Mouse (Mus musculus) hindbrain, postnatal 0 days (tissue): Measurements from ENCODE around the gene Podnl1. TPM values are rescaled to one million over a fixed set of nuclear protein-coding genes. Genes with fewer than 3 reads are reported as not detected.
A peak's percentile ranks its signal among the peaks of the same experiment; 100 is the strongest.

ENCODE experiments used
- ATAC-seq: fragments of 200-750 bp; cut with Nextera tagmentation; 2 replicates; pipeline ENCODE4 v1.8.0; 2017; ENCODE audit warnings: mild to moderate bottlenecking, moderate TSS enrichment, moderate library complexity
- DNase-seq: peaks from one replicate; pipeline ENCODE4 v3.0.0-alpha.2; 2015; ENCODE audit warnings: low spot score
- H3K27ac ChIP-seq: fragments of 300-500 bp; sonication (generic); 2 replicates; pipeline ENCODE4 v1.5.1; 2014; ENCODE audit warnings: mild to moderate bottlenecking
- H3K27me3 ChIP-seq: fragments of 300-500 bp; sonication (generic); 2 replicates; pipeline ENCODE4 v1.6.1; 2014; ENCODE audit warnings: low read length, mixed read lengths; ENCODE audit not compliant: insufficient read depth
- H3K36me3 ChIP-seq: fragments of 300-500 bp; sonication (generic); 2 replicates; pipeline ENCODE4 v1.6.1; 2014; ENCODE audit warnings: low read length, mixed read lengths; ENCODE audit not compliant: insufficient read depth
- H3K4me1 ChIP-seq: fragments of 300-500 bp; sonication (generic); 2 replicates; pipeline ENCODE4 v1.6.1; 2014; ENCODE audit warnings: antibody characterized with exemption, low read length, mixed read lengths; ENCODE audit not compliant: insufficient read depth
- H3K4me2 ChIP-seq: fragments of 300-500 bp; sonication (generic); 2 replicates; pipeline ENCODE4 v1.6.1; 2014; ENCODE audit warnings: low read depth, mild to moderate bottlenecking, low read length, moderate library complexity, mixed read lengths
- H3K4me3 ChIP-seq: fragments of 300-500 bp; sonication (generic); 2 replicates; pipeline ENCODE4 v1.5.1; 2014; ENCODE audit warnings: low read length
- H3K9ac ChIP-seq: fragments of 300-500 bp; sonication (generic); replicated peaks from 2 replicates; pipeline ENCODE4 v1.6.1; 2014; ENCODE audit warnings: mild to moderate bottlenecking, low read length, moderate library complexity, mixed read lengths
- H3K9me3 ChIP-seq: fragments of 300-500 bp; sonication (generic); 2 replicates; pipeline ENCODE4 v1.6.1; 2016; ENCODE audit warnings: low read length, mixed read lengths
- CTCF ChIP-seq: IDR thresholded peaks from 2 replicates; pipeline ENCODE4 v1.5.1; 2016; ENCODE audit warnings: antibody characterized with exemption, control low read depth, low read depth
- WGBS: fragments of 180-500 bp; shearing (Covaris S2); extraction: QIAGEN DNeasy Blood & Tissue Kit; methylation state at CpG from one replicate; pipeline ENCODE4 v1.1.7; 2014; 5-methylcytosine and 5-hydroxymethylcytosine counted together
- polyA plus RNA-seq: library from polyadenylated mRNA; unstranded; fragments of >200 nt; fragmentation: Nextera tagmentation; extraction: Ambion mirVana; gene quantifications from 2 replicates; pipeline ENCODE4 v1.2.1, GENCODE M21; 2015
- total RNA-seq: library from RNA; depleted of rRNA; stranded (reverse); fragments of >200 nt; gene quantifications from 2 replicates; pipeline ENCODE4 v1.2.3, GENCODE M21; 2014; rRNA removed

Podnl1 gene
- 0.72 TPM in 1 of 2 replicates, not detected in the other for total RNA-seq
- 0.41 and 0.68 TPM in 2 replicates for polyA plus RNA-seq

DNA sequence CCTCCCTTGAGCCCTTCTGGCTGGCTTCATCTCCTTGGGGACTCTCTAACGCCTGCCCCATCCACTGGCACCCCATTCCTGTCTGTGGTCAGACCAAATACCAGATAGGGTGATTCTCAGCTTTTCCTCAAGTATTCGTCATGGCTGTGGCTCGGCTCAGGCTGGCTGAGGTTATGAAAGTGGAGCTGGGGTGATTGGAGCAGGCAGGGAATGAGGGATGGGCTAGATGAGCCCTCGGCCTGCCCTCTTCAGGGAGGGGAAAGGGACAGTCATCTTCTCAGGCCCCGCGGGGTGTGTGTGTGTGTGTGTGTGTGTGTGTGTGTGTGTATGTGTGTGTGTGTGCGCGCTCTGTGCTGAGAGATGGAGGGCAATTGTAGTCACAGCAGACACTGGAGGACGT, at the start of gene Podnl1:
Gene Podnl1 (plus strand): TSS at position 334 of the 400 bp plus-strand sequence.
- ATAC-seq: peak; percentile 38; the same call in 1 of the 2 replicates

GRCm38 (mm10) chr8:84076412-84076811, 49.4 kb upstream of the Podnl1 start:
- Histone ChIP-seq H3K27ac (no peak overlapping the region), H3K9ac (no peak overlapping the region), H3K36me3 (peaks cover 19% of the 10 kb centered on the region), H3K4me2 (no peak overlapping the region), H3K9me3 (no peaks in the 10 kb centered on the region), H3K4me1 (0 out of 2 replicates have a peak, but pooled peaks cover 9% of the 10 kb centered on the region), H3K27me3 (no peaks in the 10 kb centered on the region), H3K4me3 (no peak overlapping the region)
- DNase-seq (no peak), ATAC-seq (no peak)
- no peak for TF ChIP-seq CTCF
- 96% methylated on average over 1 of the region's 1 CpGs for whole genome bisulfite sequencing

More for the DNA sequence above, at the start of gene Podnl1:
- Histone ChIP-seq H3K27me3 (no peaks in the 10 kb centered on the region), H3K27ac (no peak within 1 kb of the TSS), H3K9me3 (no peaks in the 10 kb centered on the region), H3K9ac (no peak within 1 kb of the TSS), H3K4me3 (no peak within 1 kb of the TSS), H3K4me2 (no peak within 1 kb of the TSS), H3K4me1 (0 out of 2 replicates have a peak, but pooled peaks cover 3% of the 10 kb centered on the region), H3K36me3 (no peaks in the 10 kb centered on the region)
- 52% methylated on average over 9 of the region's 9 CpGs for WGBS
- TF ChIP-seq CTCF: no peak
- DNase-seq: no peak

DNA sequence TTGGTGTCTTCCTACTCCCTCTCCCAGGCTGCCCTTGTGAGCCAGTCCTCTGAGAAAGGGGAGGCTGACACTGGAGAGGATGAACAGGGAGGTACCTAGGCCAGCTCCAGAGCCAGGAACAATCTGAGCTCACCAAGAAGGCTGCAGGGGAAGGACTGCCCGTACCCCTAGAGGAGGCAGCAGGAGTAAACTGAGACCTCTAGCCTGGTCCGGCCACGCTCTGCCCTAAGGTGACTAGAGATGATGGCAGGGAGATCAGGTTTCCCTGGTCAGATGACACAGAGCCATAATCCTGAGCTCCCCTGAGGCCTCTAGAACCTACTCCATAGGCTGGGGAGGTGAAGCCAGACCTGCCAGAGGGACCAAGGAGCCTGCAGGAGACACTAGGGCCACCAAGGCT, 48.9 kb upstream of the Podnl1 start:
- H3K36me3 ChIP-seq: peaks cover 20% of the 10 kb centered on the region
- DNase-seq (no peak), ATAC-seq (no peak)
- H3K4me1 ChIP-seq: 0 out of 2 replicates have a peak, but pooled peaks cover 7% of the 10 kb centered on the region
- WGBS: 91% methylated on average over 3 of the region's 3 CpGs
- no peak overlapping the region for H3K4me2 ChIP-seq
- no peak overlapping the region for H3K27ac ChIP-seq
- H3K9me3 ChIP-seq: no peaks in the 10 kb centered on the region
- H3K27me3 ChIP-seq: no peaks in the 10 kb centered on the region
- H3K9ac ChIP-seq: no peak overlapping the region
- TF ChIP-seq CTCF: no peak
- no peak overlapping the region for H3K4me3 ChIP-seq

- peaks cover 24% of the 10 kb centered on the region for H3K36me3 ChIP-seq
These were observed 46.6 kb upstream of the Podnl1 start for GRCm38 (mm10) chr8:84079206-84079605.

DNA sequence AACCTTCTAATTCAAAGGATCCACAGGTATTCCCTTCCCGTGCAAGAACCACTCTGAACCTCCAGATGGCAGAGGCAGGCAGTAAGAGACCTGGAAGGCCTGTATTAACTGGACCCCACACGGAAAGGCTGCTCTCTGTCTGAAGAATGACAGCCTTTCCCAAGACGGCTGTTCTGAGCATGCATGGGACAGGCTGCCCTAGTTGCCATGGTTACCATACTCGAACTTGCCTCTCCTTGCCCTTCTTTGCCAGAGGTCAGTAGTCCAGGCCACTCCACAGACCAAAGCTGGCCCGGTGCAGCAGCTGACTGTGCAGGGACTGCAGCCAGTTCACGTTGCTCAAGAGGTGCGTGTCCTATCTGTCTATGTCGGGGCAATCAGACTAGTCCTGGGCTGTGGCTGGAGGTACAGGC, 42.0 kb upstream of the Podnl1 start:
- H3K9me3 ChIP-seq: no peaks in the 10 kb centered on the region
- H3K36me3 ChIP-seq: peaks cover 36% of the 10 kb centered on the region
- H3K9ac ChIP-seq: no peak overlapping the region
- peak; percentile 67 for TF ChIP-seq CTCF
- 23% methylated on average over 8 of the region's 8 CpGs for WGBS
- H3K4me1 ChIP-seq: no peaks in the 10 kb centered on the region
- H3K27ac ChIP-seq: no peak overlapping the region
- DNase-seq (peak; percentile 59), ATAC-seq (peak; percentile 70)
- no peaks in the 10 kb centered on the region for H3K27me3 ChIP-seq
- H3K4me3 ChIP-seq: no peak overlapping the region
- no peak overlapping the region for H3K4me2 ChIP-seq

More at GRCm38 (mm10) chr8:84079206-84079605, 46.6 kb upstream of the Podnl1 start:
- Histone ChIP-seq H3K9ac (no peak overlapping the region), H3K4me1 (no peaks in the 10 kb centered on the region), H3K27me3 (no peaks in the 10 kb centered on the region), H3K4me3 (no peak overlapping the region), H3K9me3 (no peaks in the 10 kb centered on the region), H3K4me2 (no peak overlapping the region), H3K27ac (no peak overlapping the region)
- ATAC-seq: no peak
- 91% methylated on average over 5 of the region's 5 CpGs for WGBS
- TF ChIP-seq CTCF: no peak
- DNase-seq: no peak

DNA sequence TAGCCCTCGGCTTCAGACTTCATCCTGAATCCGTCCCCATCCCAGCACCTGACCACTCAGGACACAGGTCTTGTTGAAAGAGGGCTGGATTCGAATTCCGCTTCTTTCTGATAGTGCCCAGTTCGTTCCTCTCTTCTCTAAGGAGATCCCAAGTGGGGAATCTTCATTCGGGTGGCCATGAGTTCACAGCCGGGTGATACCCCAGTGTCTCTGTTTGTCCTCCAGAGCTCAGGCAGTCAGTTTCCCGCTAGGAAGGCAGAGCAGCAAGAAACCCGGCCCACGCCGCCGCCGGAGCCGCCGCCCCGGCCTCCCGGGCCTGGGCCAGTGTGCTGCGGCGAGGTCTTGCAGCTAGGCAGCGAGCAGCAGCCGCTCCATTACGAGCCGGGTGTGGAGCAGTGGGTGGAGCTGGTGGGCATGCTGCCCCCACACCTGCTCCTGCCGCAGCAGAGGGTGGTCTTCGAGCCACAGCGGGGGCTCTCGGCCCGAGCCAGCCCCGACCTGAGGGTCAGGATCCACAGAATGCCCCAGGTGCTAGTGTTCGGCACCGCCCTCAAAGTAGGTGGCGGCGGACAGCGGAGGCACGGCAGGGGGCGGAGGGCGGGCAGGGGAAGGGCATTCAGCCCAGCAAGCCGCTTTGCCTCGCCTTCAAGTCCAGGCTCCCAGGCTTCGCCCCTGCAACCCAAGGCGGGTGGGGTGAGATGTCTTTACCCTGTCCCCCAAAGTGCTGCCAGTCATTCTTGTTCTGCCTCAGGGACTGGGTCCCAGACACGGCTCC, 41.3 kb upstream of the Podnl1 start:
- no peak for DNase-seq
- Histone ChIP-seq H3K9ac (no peak overlapping the region), H3K4me2 (0 out of 2 replicates have a peak overlapping the region, but pooled peaks have one; percentile 10), H3K4me1 (no peaks in the 10 kb centered on the region), H3K9me3 (no peaks in the 10 kb centered on the region), H3K27ac (no peak overlapping the region), H3K36me3 (peaks cover 40% of the 10 kb centered on the region), H3K4me3 (no peak overlapping the region), H3K27me3 (no peaks in the 10 kb centered on the region)
- 41% methylated on average over 42 of the region's 42 CpGs for WGBS
- ATAC-seq: no peak
- TF ChIP-seq CTCF: no peak

- H3K4me3 ChIP-seq: no peak overlapping the region
- H3K9ac ChIP-seq: no peak overlapping the region
- H3K4me1 ChIP-seq: no peaks in the 10 kb centered on the region
- ATAC-seq (no peak), DNase-seq (no peak)
- H3K36me3 ChIP-seq: peaks cover 47% of the 10 kb centered on the region
- no peaks in the 10 kb centered on the region for H3K9me3 ChIP-seq
- TF ChIP-seq CTCF: no peak
- WGBS: 83% methylated on average over 7 of the region's 7 CpGs
- no peak overlapping the region for H3K4me2 ChIP-seq
- no peaks in the 10 kb centered on the region for H3K27me3 ChIP-seq
- H3K27ac ChIP-seq: no peak overlapping the region
These were observed 38.6 kb upstream of the Podnl1 start for GRCm38 (mm10) chr8:84087156-84087555.
